Mouse (Mus musculus) cortical plate, adult 2 months (tissue): ENCODE measurements around the gene Blnk. TPM values are rescaled to one million over a fixed set of nuclear protein-coding genes. Genes with fewer than 3 reads are reported as not detected.

Experiments used
- H3K27ac ChIP-seq: fragments of 200-500 bp; 2 replicates; pipeline ENCODE4 v1.5.1; 2012; ENCODE audit warnings: low read length, control low read depth, inconsistent platforms; ENCODE audit not compliant: insufficient read depth
- H3K4me1 ChIP-seq: fragments of 200-500 bp; 2 replicates; pipeline ENCODE4 v1.6.1; 2011; ENCODE audit warnings: low read length; ENCODE audit not compliant: control insufficient read depth, insufficient read depth
- H3K4me3 ChIP-seq: fragments of 200-500 bp; 2 replicates; pipeline ENCODE4 v1.5.1; 2011; ENCODE audit warnings: mild to moderate bottlenecking, low read length, control low read depth; ENCODE audit not compliant: insufficient read depth
- CTCF ChIP-seq: fragments of 200-500 bp; IDR thresholded peaks from 2 replicates; pipeline ENCODE4 v1.5.1; 2011; ENCODE audit warnings: mild to moderate bottlenecking, control low read depth, low read length; ENCODE audit not compliant: insufficient read depth; ENCODE audit errors: extremely low read depth
- POLR2A ChIP-seq: fragments of 200-500 bp; IDR thresholded peaks from 2 replicates; pipeline ENCODE4 v1.6.1; 2011; ENCODE audit warnings: mild to moderate bottlenecking, low read length, control low read depth; ENCODE audit not compliant: insufficient read depth; ENCODE audit errors: extremely low read depth
- polyA plus RNA-seq: library from polyadenylated mRNA; depleted of rRNA; stranded (reverse); fragments of >200 nt; gene quantifications from 2 replicates; pipeline ENCODE4 v1.2.3, GENCODE M21; 2012; rRNA removed

Gene Blnk
- 8.4 and 8.9 TPM in 2 replicates for polyA plus RNA-seq

DNA sequence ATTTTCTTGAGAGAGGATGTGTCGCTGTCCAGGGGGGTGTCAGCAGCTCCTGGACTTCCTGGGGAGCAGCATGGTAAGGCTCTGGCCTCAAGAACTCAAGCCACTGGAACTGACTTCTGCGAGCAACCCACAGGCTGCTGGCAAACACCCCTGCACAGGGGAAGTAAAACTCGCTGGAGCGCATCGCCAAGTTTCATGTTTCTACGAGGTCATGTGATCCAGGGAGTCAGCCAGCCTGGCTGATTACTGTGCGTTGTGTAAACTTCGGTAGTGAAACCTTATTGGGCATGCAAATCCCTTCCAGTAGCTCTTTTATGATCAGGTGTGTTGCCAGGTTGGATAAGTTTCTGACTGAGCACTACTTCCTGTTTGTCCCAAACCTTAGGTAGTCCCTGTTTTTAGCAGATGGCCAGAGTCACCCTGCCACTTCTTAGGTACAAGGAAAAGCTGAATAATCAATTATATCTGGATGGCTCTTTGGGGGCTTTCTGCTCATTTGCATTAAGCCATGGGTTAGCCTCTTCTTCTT lies at the start of gene Blnk:
Gene Blnk, minus strand, starts transcription at position 479 of the 529 bp plus-strand sequence.
- TF ChIP-seq POLR2A: no peak
- no peak for TF ChIP-seq CTCF
- peak within 1 kb of the TSS; percentile 22; the same call in 1 of the 2 replicates for H3K4me3 ChIP-seq

DNA sequence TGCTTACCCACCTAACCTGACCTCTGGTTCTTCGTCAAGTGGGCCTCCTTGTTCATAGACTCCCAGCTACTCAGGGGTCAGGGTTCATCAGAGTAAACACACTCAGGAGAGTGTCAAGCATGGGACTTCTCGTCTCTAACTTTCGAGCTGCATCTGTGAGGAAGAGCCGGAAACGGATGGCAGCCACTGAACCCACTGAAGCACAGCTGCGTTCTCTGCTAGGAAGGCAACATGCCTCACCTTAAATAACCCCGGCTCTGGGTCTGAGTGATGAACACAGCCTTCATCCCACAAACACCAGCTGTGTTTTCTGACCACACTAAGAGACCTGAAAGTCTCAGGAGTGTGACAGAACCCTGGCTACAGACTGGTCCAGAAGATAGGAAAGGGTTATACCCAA lies 44.8 kb upstream of the Blnk start:
- Histone ChIP-seq H3K27ac (no peak overlapping the region), H3K4me3 (no peak overlapping the region), H3K4me1 (peaks cover 2% of the 10 kb centered on the region; the same call in 1 of the 2 replicates)
- TF ChIP-seq CTCF (no peak), POLR2A (no peak)

More for the DNA sequence above, at the start of gene Blnk:
- H3K4me1 ChIP-seq: peaks cover 9% of the 10 kb centered on the region; the same call in 1 of the 2 replicates
- H3K27ac ChIP-seq: peak within 1 kb of the TSS; percentile 85

DNA sequence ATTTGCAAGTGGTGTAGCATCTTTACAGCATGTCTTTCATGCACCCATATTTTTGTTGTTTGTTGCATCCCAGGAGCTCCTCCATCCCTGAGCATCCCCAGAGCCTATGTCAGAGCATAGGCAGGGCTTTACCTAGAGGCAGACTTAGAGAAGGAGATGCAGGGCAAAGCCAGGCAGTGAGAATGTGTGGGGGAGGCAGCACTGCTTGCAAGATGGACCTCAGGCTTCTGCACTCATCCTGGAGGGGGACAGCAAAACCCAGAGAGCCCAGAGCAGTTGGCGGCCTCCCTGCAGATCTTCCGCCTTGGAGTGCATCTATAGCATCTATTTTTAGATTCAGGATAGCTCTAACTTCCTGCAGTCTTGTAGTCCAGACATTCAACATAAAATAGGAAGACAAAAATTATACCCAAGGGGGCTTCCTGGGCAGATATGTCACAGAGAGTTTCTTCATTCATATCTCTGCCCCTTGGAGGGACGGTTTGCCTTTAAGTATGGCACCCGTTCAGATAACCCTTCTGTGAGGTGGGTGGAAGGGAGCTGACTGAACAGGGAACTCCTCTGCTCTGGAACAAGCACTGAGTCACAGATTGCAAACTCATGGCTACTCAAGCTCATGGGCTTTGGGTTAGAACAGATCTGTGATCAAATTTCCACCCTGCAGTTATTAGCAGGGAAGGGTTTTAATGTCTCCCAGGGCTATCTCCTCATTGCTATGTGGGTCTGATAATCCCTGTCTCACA lies 41.6 kb upstream of the Blnk start:
- no peak overlapping the region for H3K27ac ChIP-seq
- peaks cover 2% of the 10 kb centered on the region; the same call in 1 of the 2 replicates for H3K4me1 ChIP-seq
- TF ChIP-seq CTCF: no peak
- TF ChIP-seq POLR2A: no peak
- no peak overlapping the region for H3K4me3 ChIP-seq

DNA sequence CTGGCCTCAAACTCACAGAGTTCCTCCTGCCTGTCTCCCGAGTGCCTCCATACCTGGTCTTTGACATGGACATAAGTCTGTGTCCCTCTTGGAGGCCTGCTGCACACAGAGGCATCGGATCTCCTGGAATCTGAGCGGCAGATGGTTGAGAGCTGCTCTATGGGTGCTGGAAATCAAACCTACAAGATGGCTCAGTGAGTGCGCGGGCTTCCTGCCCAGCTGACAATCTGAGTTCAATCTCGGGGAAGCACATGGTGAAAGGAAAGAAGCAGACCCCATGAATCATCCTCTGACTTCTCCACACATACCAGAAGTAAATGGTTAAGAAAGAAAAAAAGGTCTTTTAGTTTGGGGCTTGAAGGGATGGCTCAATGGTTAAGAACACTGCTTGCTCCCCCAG lies 37.5 kb upstream of the Blnk start:
- H3K4me1 ChIP-seq: peaks cover 2% of the 10 kb centered on the region; the same call in 1 of the 2 replicates
- no peak overlapping the region for H3K27ac ChIP-seq
- H3K4me3 ChIP-seq: no peak overlapping the region
- no peak for TF ChIP-seq CTCF
- no peak for TF ChIP-seq POLR2A

DNA sequence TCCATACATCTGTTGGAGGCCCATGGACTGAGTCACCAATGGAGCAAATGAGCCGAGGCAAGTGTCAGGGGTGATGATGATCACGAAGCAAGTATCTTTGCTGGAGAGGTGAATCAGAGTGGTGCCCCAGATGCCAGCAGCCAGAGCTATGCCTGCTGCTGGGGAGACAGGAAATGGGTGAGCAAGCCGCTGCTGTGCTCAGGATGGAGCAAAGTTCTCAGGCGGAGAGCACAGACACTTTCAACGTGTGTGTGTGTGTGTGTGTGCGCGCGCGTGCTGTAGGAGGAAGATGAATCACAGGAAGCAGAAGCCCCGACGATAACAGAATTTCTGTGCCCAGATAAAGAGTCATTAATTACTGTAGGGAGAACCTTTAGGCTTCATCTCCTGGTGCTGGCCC lies 36.7 kb upstream of the Blnk start:
- H3K4me3 ChIP-seq: no peak overlapping the region

DNA sequence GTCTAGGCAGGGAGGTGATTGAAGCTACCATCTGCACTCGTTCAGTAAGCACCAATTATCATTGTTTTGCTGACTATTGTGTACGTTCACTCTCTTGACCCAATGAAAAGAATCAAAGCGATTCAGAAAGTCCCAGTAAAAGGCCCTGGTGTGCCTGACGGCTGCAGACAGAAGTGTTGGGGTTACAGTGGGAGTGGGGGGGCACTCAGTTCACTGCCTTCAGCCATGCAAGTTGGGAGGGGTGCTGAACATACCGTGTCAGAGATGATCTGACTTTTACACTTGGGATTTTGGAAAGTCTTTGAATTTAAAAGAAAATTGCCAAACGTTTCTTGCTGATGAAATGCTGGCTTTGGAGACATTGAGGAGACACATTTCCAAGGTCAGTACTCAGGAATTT lies 35.8 kb upstream of the Blnk start:
- TF ChIP-seq POLR2A: no peak
- TF ChIP-seq CTCF: no peak
- Histone ChIP-seq H3K27ac (no peak overlapping the region), H3K4me3 (no peak overlapping the region), H3K4me1 (no peaks in the 10 kb centered on the region)

More for the DNA sequence above, 36.7 kb upstream of the Blnk start:
- H3K27ac ChIP-seq: no peak overlapping the region
- H3K4me1 ChIP-seq: peaks cover 2% of the 10 kb centered on the region; the same call in 1 of the 2 replicates
- TF ChIP-seq POLR2A (no peak), CTCF (no peak)

DNA sequence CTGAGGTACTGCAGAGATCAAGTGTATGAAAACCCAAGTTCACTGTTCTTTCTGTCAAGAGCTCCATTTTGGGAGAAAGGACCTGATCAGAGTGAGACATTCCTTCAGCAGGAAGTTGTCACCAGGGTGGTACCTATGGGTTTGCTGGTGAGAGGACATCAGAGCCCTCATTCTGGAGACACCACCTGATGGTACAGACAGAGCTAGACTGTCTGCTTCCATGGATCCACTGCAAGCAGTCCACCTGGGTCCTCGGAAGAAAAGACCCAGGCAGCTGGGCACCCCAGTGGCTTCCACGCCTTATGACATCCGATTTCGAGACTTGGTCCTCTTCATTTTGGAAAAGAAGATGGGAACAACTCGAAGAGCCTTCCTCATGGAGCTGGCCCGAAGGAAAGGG lies 34.9 kb upstream of the Blnk start, which contains the start of gene Dntt:
Gene Dntt, plus strand, starts transcription at position 57 of the 400 bp plus-strand sequence.
- Histone ChIP-seq H3K4me3 (no peak within 1 kb of the TSS), H3K4me1 (no peaks in the 10 kb centered on the region), H3K27ac (no peak within 1 kb of the TSS)
- TF ChIP-seq POLR2A (no peak), CTCF (no peak)

DNA sequence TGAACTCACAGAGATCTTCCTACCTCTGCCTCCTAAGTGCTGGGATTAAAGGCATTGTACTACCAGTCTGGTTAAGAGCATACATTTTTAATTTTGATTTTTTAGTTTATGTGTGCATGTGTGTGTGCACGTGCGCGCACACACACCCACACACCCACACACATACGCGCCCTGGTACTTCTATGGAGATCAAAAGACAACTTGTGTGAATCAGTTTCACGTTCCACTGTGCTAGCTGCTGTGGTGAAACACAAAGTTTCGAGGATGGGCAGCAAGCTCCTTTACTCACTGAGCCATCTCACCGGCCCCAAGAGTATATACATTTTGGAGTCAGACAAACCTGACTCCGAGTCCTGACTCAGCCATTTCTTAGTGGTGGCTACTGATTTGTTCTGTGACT lies 33.3 kb upstream of the Blnk start:
- Histone ChIP-seq H3K27ac (no peak overlapping the region), H3K4me1 (no peaks in the 10 kb centered on the region), H3K4me3 (no peak overlapping the region)
- TF ChIP-seq CTCF: no peak

DNA sequence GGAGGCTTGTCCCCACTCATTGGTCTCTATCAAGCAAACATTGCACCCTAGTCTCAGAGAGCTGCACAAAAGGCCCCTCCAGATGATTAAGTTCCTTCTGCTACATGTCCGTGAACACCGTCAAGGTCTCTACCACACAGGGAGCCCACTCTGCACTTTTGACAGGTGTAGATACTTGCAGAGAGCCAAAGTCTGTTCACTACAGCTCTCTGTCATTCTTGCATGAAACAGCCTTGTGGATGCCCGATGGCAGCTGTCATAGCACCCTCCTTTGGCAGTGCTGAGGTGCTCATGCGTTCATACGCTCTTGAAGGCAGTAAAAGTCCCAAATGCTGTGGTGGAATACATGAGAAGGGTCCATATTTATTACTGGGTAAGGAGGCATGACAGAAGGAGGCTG lies 32.7 kb upstream of the Blnk start:
- Histone ChIP-seq H3K4me3 (no peak overlapping the region), H3K27ac (no peak overlapping the region), H3K4me1 (no peaks in the 10 kb centered on the region)
- TF ChIP-seq CTCF (no peak), POLR2A (no peak)

DNA sequence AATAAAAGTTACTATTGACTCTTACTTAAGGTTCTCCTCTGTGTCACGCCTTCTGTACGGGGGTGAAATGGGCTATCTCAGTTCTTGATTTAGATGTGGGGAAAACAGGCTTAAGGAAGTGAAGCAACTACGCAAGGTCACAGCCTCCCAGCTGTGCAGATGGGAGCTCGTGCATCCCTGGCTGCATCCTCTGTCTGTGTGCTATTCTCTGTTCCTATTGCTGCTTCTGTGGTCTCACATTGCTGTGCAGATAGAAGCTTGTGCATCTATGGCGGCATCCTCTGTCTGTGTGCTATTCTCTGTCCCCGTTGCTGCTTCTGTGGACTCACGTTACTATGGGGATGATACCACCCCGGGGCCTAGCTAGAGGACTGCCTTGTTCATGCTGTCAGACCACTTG lies 32.2 kb upstream of the Blnk start:
- TF ChIP-seq POLR2A: no peak
- TF ChIP-seq CTCF: no peak

More for the DNA sequence above, 32.2 kb upstream of the Blnk start:
- H3K4me3 ChIP-seq: no peak overlapping the region
- no peak overlapping the region for H3K27ac ChIP-seq
- no peaks in the 10 kb centered on the region for H3K4me1 ChIP-seq
